Mouse (Mus musculus) cerebellum, postnatal 10 days (tissue): Measurements from ENCODE around the gene Foxn3.

Experiments
- DNase-seq, 2 experiments: peaks; one replicate each; pipeline ENCODE4 v3.0.0; 2021; ENCODE audit warnings: mixed read lengths in 2 of 2

The Foxn3 gene

GRCm38 (mm10) chr12:99154230-99154629, 409.2 kb downstream of the Foxn3 start:
- DNase-seq: peak in 1 of 2 experiments; percentile 41

GRCm38 (mm10) chr12:99153664-99154063, 409.7 kb downstream of the Foxn3 start:
- peak; percentile 90 to 92 for DNase-seq

GRCm38 (mm10) chr12:99150126-99150525, 413.3 kb downstream of the Foxn3 start:
- peak; percentile 72 to 79 for DNase-seq

GRCm38 (mm10) chr12:99149193-99149592, 414.2 kb downstream of the Foxn3 start:
- no peak for DNase-seq
